Mouse (Mus musculus) midbrain, embryonic 11.5 days (tissue): ENCODE measurements around the gene S100a2. TPM values are rescaled to one million over a fixed set of nuclear protein-coding genes. Genes with fewer than 3 reads are reported as not detected.
A peak's percentile ranks its signal among the peaks of the same experiment; 100 is the strongest.

Experiments used
- ATAC-seq: fragments of 200-750 bp; cut with Nextera tagmentation; 2 replicates; pipeline ENCODE4 v1.8.0; 2017; ENCODE audit warnings: moderate TSS enrichment, moderate library complexity; ENCODE audit not compliant: low FRiP score
- DNase-seq: peaks from one replicate; pipeline ENCODE4 v3.0.0; 2015; ENCODE audit warnings: low spot score; ENCODE audit errors: missing footprints
- H3K27ac ChIP-seq: fragments of 300-500 bp; sonication (generic); 2 replicates; pipeline ENCODE4 v1.5.1; 2014; ENCODE audit warnings: low read depth, low read length
- H3K27me3 ChIP-seq: fragments of 300-500 bp; sonication (generic); 2 replicates; pipeline ENCODE4 v1.6.1; 2014; ENCODE audit warnings: mild to moderate bottlenecking, low read length, moderate library complexity, mixed read lengths; ENCODE audit not compliant: control insufficient read depth, insufficient read depth
- H3K36me3 ChIP-seq: fragments of 300-500 bp; sonication (generic); 2 replicates; pipeline ENCODE4 v1.6.1; 2014; ENCODE audit warnings: mild to moderate bottlenecking, low read length, moderate library complexity, mixed read lengths; ENCODE audit not compliant: control insufficient read depth, insufficient read depth
- H3K4me1 ChIP-seq: fragments of 300-500 bp; sonication (generic); 2 replicates; pipeline ENCODE4 v1.6.1; 2014; ENCODE audit warnings: low read length; ENCODE audit not compliant: control insufficient read depth, insufficient read depth
- H3K4me2 ChIP-seq: fragments of 300-500 bp; sonication (generic); 2 replicates; pipeline ENCODE4 v1.6.1; 2014; ENCODE audit warnings: mild to moderate bottlenecking, moderate library complexity
- H3K4me3 ChIP-seq: fragments of 300-500 bp; sonication (generic); 2 replicates; pipeline ENCODE4 v1.5.1; 2014; ENCODE audit warnings: low read depth, low read length
- H3K9ac ChIP-seq: fragments of 300-500 bp; sonication (generic); 2 replicates; pipeline ENCODE4 v1.6.1; 2014; ENCODE audit warnings: low read length
- H3K9me3 ChIP-seq: fragments of 300-500 bp; sonication (generic); 2 replicates; pipeline ENCODE4 v1.6.1; 2016; ENCODE audit warnings: low read length; ENCODE audit not compliant: control insufficient read depth
- WGBS: fragments of 180-500 bp; shearing (Covaris S2); extraction: QIAGEN DNeasy Blood & Tissue Kit; methylation state at CpG from one replicate; pipeline ENCODE4 v1.1.7; 2014; 5-methylcytosine and 5-hydroxymethylcytosine counted together
- polyA plus RNA-seq: library from polyadenylated mRNA; unstranded; fragments of >200 nt; fragmentation: Nextera tagmentation; extraction: Ambion mirVana; gene quantifications from 2 replicates; pipeline ENCODE4 v1.2.1, GENCODE M21; 2014

Gene S100a2
- polyA plus RNA-seq, 1 experiment from 2014 or later: not detected

DNA sequence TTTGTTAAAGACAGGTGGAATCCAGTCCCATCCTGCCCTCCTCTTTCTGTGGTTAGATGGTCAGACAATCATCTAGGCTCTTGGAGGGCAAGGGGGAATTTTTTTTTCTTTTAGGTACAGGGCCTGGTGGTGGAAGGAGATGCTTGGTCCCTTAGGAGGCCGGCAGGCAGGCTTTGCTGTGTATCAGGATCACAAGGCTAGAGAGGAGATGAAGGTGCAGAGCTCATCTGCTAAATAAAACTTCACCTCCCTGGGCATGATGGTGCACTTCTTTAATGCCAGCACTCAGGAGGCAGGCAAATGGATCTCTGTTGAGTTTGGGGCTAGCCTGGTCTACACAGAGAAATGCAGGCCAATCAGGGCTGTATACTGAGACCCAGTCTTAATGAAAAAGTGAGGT is 25.9 kb downstream of the S100a2 start:
- H3K4me1 ChIP-seq: peaks cover 4% of the 10 kb centered on the region; the same call in 1 of the 2 replicates
- 0 out of 2 replicates have a peak, but pooled peaks cover 2% of the 10 kb centered on the region for H3K27me3 ChIP-seq
- H3K4me2 ChIP-seq: no peak overlapping the region
- DNase-seq (no peak), ATAC-seq (no peak)
- no peak overlapping the region for H3K9ac ChIP-seq
- H3K9me3 ChIP-seq: no peaks in the 10 kb centered on the region
- WGBS: 81% methylated on average over 1 of the region's 1 CpGs
- H3K4me3 ChIP-seq: no peak overlapping the region
- no peak overlapping the region for H3K27ac ChIP-seq
- no peaks in the 10 kb centered on the region for H3K36me3 ChIP-seq

DNA sequence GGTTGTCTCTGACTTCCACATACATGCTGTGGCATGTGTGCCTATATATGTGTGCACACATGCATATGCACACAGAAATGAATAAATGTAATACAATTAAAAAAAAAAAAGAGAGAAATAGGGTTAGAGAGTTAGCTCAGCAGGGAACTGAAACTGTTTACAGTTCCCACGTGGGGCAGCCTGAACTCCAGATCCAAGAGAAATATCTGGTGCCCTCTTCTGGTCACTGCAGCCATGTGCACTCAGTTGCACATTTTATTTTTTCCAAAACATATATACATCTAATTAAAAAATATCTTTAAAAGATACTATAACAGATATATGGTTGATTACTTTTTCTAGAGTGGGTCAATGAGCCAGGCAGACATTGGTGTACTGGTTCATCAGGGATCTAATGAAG is 27.5 kb downstream of the S100a2 start:
- Histone ChIP-seq H3K36me3 (no peaks in the 10 kb centered on the region), H3K4me3 (no peak overlapping the region), H3K9ac (no peak overlapping the region), H3K4me1 (peaks cover 4% of the 10 kb centered on the region; the same call in 1 of the 2 replicates), H3K27me3 (0 out of 2 replicates have a peak, but pooled peaks cover 2% of the 10 kb centered on the region), H3K9me3 (no peaks in the 10 kb centered on the region), H3K27ac (no peak overlapping the region), H3K4me2 (no peak overlapping the region)
- ATAC-seq (no peak), DNase-seq (no peak)
- 14% methylated on average over 1 of the region's 1 CpGs for WGBS

DNA sequence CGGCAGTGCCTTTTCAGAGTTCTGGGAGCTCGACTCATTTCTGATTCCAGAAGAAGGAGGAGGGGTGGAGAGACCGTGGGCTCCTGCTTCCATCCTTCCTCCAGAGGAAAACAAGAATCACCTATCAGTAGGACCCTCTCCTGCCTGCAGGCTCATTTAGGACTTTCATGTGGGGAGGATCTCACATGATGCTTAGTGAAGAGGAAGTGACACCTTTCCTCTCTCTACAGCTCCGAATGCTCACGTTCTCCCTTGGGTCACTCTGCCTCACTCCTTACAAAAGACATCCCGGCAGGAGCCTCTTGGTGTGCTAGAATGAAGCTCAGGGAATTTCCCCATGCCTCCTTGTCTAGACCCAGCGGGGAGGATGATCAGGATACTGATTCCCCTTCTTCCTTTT is 31.5 kb downstream of the S100a2 start:
- whole genome bisulfite sequencing: 54% methylated on average over 7 of the region's 7 CpGs
- Histone ChIP-seq H3K27ac (no peak overlapping the region), H3K4me3 (no peak overlapping the region), H3K9ac (no peak overlapping the region), H3K4me2 (no peak overlapping the region), H3K36me3 (no peaks in the 10 kb centered on the region), H3K4me1 (peaks cover 12% of the 10 kb centered on the region; the same call in 1 of the 2 replicates), H3K9me3 (no peaks in the 10 kb centered on the region), H3K27me3 (no peaks in the 10 kb centered on the region)
- ATAC-seq: no peak
- no peak for DNase-seq

DNA sequence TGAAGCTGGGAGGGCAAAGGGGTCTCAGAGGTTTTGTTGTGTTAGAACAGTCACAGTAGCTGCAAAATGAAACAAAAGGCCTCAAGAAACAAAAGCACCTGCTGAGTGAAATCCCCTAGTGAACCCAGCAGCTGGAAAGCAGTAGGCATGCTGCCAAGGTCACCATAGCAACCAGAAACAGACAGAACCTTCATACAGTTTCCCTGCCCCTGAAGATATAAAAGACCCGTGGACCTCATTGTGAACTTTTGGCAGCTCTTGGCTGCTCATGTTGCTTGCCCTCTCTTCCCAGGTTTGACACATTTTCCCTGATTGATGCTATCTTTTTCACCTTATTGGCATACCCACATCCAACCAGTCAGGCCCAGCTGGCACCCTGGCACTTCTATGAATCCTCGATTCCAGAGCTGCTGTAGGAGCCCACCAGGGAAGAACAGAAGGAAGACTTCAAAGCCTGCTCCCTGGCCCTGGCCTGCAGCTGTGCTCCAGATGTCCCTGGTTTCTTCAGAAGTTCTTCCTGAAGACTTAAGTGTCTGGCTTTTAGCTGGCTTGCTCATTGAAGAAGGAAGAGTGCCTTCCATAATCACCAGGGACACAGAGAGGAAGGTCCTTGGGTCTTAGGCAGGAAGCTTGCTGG is 33.5 kb downstream of the S100a2 start:
- no peaks in the 10 kb centered on the region for H3K36me3 ChIP-seq
- no peak overlapping the region for H3K9ac ChIP-seq
- peaks cover 12% of the 10 kb centered on the region; the same call in 1 of the 2 replicates for H3K4me1 ChIP-seq
- peak; percentile 49 for ATAC-seq
- H3K27me3 ChIP-seq: no peaks in the 10 kb centered on the region
- no peaks in the 10 kb centered on the region for H3K9me3 ChIP-seq
- no peak for DNase-seq
- no peak overlapping the region for H3K27ac ChIP-seq
- no peak overlapping the region for H3K4me2 ChIP-seq
- WGBS: 11% methylated on average over 2 of the region's 2 CpGs
- no peak overlapping the region for H3K4me3 ChIP-seq

DNA sequence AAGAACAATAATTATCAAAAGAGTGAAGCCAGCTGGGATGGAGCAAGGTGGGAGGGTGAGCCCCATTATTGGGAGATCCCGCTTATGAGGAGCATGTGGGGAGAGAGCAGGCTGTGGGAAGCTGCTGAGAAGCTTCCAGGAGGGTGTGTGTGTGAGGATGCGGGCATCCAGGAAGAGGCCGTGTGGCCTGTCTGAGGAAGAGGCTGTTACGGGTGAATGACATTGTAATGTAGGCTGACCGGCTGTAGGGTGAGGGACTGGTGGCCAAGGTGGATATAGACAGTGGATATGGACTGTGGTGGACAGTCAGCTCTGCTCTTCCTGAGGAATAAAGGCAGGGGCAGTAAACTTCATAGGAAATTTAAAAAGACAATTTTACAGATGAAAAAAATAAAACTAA is 35.4 kb downstream of the S100a2 start:
- Histone ChIP-seq H3K4me1 (peaks cover 12% of the 10 kb centered on the region; the same call in 1 of the 2 replicates), H3K4me3 (no peak overlapping the region), H3K36me3 (no peaks in the 10 kb centered on the region), H3K27ac (no peak overlapping the region), H3K4me2 (no peak overlapping the region), H3K9me3 (no peaks in the 10 kb centered on the region), H3K9ac (no peak overlapping the region), H3K27me3 (no peaks in the 10 kb centered on the region)
- WGBS: 86% methylated on average over 5 of the region's 5 CpGs
- ATAC-seq (no peak), DNase-seq (no peak)

DNA sequence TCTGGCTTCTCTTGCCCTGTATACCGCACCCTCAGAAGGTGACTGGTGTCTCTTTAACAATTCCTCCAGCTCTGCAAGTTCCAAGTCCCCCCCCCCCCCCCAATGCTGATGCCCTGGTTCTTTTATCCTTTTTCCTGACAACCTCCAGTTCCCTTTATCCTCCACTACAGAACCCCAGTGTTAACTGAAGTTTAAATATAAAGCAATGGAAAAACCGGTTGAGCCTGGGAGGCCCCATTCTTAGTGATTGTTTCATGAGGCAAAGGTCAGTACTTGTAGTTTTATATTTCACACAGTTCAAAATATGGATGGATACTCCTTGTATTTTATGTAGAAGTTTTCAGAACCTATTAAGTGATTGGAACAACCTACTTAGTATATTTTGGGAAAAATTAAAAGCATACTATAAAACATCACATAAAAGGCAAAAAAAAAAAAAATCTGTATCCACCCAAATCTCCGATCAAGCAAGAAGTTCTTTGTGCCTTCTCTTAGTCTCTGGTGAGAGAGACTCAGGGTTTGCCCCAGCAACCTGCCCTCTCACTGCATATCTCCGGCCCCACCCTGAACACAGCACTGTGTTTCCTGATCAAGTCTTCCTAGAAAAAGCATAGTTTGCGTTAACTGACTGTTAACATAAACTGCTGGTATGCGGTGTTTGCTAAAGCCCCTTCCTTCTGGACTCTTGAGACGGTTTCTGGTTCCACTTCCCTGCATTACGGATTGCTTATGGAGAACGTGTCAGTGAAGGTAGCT is 36.4 kb downstream of the S100a2 start:
- no peaks in the 10 kb centered on the region for H3K9me3 ChIP-seq
- H3K36me3 ChIP-seq: no peaks in the 10 kb centered on the region
- DNase-seq: no peak
- 77% methylated on average over 9 of the region's 9 CpGs for WGBS
- no peak for ATAC-seq
- H3K27ac ChIP-seq: no peak overlapping the region
- peaks cover 12% of the 10 kb centered on the region; the same call in 1 of the 2 replicates for H3K4me1 ChIP-seq
- no peak overlapping the region for H3K4me2 ChIP-seq
- H3K4me3 ChIP-seq: no peak overlapping the region
- H3K9ac ChIP-seq: no peak overlapping the region
- H3K27me3 ChIP-seq: no peaks in the 10 kb centered on the region

DNA sequence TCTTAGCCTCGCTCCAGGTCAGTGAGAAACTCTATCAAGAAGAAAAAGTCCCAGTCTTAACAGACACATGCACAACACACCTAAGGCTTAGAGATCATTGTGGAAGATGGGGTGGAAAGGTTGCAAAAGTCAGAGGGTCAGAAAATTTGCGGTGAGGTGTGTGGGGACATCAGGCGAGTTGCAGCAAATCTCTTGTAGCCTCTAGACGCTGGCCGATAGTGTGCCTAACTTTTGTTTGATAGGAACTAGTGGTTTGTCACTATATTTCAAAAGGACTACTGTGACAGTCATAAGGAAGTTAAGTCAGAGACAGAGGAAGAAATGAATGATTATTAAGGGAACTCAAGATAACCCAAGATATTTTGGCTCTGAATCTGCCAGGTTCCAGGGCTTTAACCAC is 37.3 kb downstream of the S100a2 start:
- no peaks in the 10 kb centered on the region for H3K27me3 ChIP-seq
- DNase-seq (no peak), ATAC-seq (no peak)
- 94% methylated on average over 5 of the region's 5 CpGs for whole genome bisulfite sequencing
- no peak overlapping the region for H3K27ac ChIP-seq
- no peak overlapping the region for H3K4me2 ChIP-seq
- H3K9ac ChIP-seq: no peak overlapping the region
- no peaks in the 10 kb centered on the region for H3K9me3 ChIP-seq
- H3K4me1 ChIP-seq: peaks cover 12% of the 10 kb centered on the region; the same call in 1 of the 2 replicates
- H3K36me3 ChIP-seq: no peaks in the 10 kb centered on the region
- no peak overlapping the region for H3K4me3 ChIP-seq

DNA sequence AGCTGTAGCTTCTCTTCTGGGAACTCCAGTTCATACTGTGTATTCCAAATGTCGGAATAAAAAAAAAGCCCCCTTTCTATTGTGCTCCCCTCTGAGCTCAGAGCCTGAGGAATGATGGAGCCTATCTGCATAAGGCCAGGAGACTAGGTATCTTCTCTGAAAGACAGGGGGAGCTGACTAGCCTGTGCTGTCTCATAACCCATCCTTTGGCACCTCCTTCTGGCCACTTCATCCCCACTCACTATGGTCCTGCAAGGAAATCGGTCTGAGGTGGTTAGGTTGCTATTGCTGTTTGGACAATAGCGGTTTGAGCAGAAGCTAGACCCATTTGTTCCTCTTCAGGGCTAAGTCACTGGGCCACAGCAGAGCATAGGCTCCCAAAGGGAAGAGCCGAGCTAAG is 37.8 kb downstream of the S100a2 start:
- Histone ChIP-seq H3K27me3 (no peaks in the 10 kb centered on the region), H3K4me1 (peaks cover 12% of the 10 kb centered on the region; the same call in 1 of the 2 replicates), H3K9me3 (no peaks in the 10 kb centered on the region), H3K36me3 (no peaks in the 10 kb centered on the region), H3K9ac (no peak overlapping the region), H3K4me2 (no peak overlapping the region), H3K27ac (no peak overlapping the region), H3K4me3 (no peak overlapping the region)
- ATAC-seq (no peak), DNase-seq (no peak)
- 64% methylated on average over 4 of the region's 4 CpGs for WGBS

GRCm38 (mm10) chr3:90629298-90629697 is 39.3 kb downstream of the S100a2 start:
- ATAC-seq: no peak
- DNase-seq: no peak
- no peak overlapping the region for H3K27ac ChIP-seq
- H3K9me3 ChIP-seq: no peaks in the 10 kb centered on the region
- 70% methylated on average over 2 of the region's 2 CpGs for WGBS
- no peaks in the 10 kb centered on the region for H3K4me1 ChIP-seq
- H3K4me2 ChIP-seq: no peak overlapping the region
- no peaks in the 10 kb centered on the region for H3K27me3 ChIP-seq
- no peaks in the 10 kb centered on the region for H3K36me3 ChIP-seq
- no peak overlapping the region for H3K9ac ChIP-seq
- no peak overlapping the region for H3K4me3 ChIP-seq
